Mouse (Mus musculus): ENCODE results near the gene 6030408B16Rik.

DNA sequence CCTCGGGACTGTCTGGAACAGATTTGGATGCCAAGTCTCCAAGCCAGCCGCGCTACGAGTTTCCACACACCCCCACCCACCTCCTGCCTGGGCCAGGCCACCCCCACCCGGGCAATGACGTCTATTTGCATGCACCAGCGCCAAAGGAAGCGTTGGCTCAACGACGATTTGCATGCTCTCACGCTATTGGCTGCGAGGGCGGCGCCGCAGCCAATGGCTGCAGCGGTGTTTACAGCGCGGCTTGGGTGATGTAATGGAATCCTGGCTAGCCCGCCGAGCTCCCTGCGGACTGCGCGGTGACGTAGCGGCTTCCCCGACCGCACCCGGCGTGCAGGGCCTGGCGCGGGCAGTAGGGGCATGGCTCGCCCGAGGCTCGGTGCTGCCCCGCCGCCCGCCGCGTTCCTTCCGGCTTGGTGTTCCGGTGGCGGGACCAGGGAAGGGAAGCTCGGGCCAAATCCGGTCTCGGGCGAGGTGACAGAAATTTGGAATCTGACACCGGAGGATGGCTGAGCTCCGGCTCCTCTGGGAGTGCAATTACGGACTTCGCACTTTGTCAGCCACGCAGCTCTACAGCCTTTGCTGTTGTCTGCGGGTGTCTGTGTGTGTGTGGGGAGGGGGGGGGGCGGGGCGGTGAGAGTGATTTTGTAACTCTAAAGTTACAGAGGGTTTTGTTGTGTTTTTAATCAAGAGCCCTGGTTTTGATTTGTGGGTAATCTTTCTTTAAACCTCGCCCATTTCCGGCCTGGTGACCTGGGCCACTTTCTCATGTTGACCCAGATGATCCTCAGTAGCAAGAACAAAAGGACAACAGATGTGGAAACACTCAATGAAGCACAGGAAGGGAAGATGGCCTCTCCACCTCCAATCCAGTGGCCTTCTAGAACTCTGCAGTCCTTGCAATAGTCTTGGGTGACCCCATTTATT lies 46.5 kb upstream of the 6030408B16Rik start:
- TF ChIP-seq CTCF (IDR thresholded peaks at IDR 0.05; ENCODE audit: low read depth, low read length), result no peak
- peak; percentile 30 for TF ChIP-seq POLR2A (IDR thresholded peaks at IDR 0.05; ENCODE audit: insufficient read depth, low read length)
- TF ChIP-seq EP300 (IDR thresholded peaks at IDR 0.05; ENCODE audit: insufficient read depth, low read depth, low read length), result no peak
